Mouse (Mus musculus) embryonic facial prominence, embryonic 14.5 days (tissue): ENCODE data around the gene Trim12a. TPM values are rescaled to one million over a fixed set of nuclear protein-coding genes. Genes with fewer than 3 reads are reported as not detected.
"Not testable (repeated sequence)": the region's sequence is repeated elsewhere in the genome, so short reads cannot be mapped to it uniquely, and the experiment has no call there.

ENCODE experiments used
- ATAC-seq: fragments of 200-750 bp; cut with Nextera tagmentation; 2 replicates; pipeline ENCODE4 v1.8.0; 2017; ENCODE audit warnings: low read depth, moderate number of reproducible peaks, moderate TSS enrichment
- DNase-seq: peaks from one replicate; pipeline ENCODE4 v3.0.0-alpha.2; 2015; ENCODE audit warnings: low spot score
- H3K27ac ChIP-seq: fragments of 300-500 bp; sonication (generic); replicated peaks from 2 replicates; pipeline ENCODE4 v1.5.1; 2014; ENCODE audit warnings: low read depth, mild to moderate bottlenecking, low read length, moderate library complexity
- H3K27me3 ChIP-seq: fragments of 300-500 bp; sonication (generic); replicated peaks from 2 replicates; pipeline ENCODE4 v1.6.1; 2014; ENCODE audit warnings: low read length; ENCODE audit not compliant: control insufficient read depth, insufficient read depth
- H3K36me3 ChIP-seq: fragments of 300-500 bp; sonication (generic); 2 replicates; pipeline ENCODE4 v1.6.1; 2014; ENCODE audit warnings: low read length, mixed read lengths; ENCODE audit not compliant: control insufficient read depth, insufficient read depth
- H3K4me1 ChIP-seq: fragments of 300-500 bp; sonication (generic); 2 replicates; pipeline ENCODE4 v1.6.1; 2014; ENCODE audit warnings: antibody characterized with exemption, low read length; ENCODE audit not compliant: control insufficient read depth, insufficient read depth
- H3K4me2 ChIP-seq: fragments of 300-500 bp; sonication (generic); 2 replicates; pipeline ENCODE4 v1.6.1; 2014; ENCODE audit warnings: low read depth, mild to moderate bottlenecking, low read length, moderate library complexity, mixed read lengths
- H3K4me3 ChIP-seq: fragments of 300-500 bp; sonication (generic); 2 replicates; pipeline ENCODE4 v1.5.1; 2014; ENCODE audit warnings: low read depth, mild to moderate bottlenecking, low read length
- H3K9ac ChIP-seq: fragments of 300-500 bp; sonication (generic); 2 replicates; pipeline ENCODE4 v1.6.1; 2014; ENCODE audit warnings: low read depth, mild to moderate bottlenecking, low read length, moderate library complexity, mixed read lengths
- H3K9me3 ChIP-seq: fragments of 300-500 bp; sonication (generic); 2 replicates; pipeline ENCODE4 v1.6.1; 2016; ENCODE audit warnings: low read length; ENCODE audit not compliant: control insufficient read depth
- WGBS: fragments of 180-500 bp; shearing (Covaris S2); extraction: QIAGEN DNeasy Blood & Tissue Kit; methylation state at CpG from one replicate; pipeline ENCODE4 v1.1.7; 2014; 5-methylcytosine and 5-hydroxymethylcytosine counted together
- polyA plus RNA-seq: library from polyadenylated mRNA; unstranded; fragments of >200 nt; fragmentation: Nextera tagmentation; extraction: Ambion mirVana; gene quantifications from 2 replicates; pipeline ENCODE4 v1.2.1, GENCODE M21; 2014

Trim12a gene
- polyA plus RNA-seq, 1 experiment from 2014 or later, result 7.6 TPM

GRCm38 (mm10) chr7:104314796-104315353, 391 bp downstream of the Trim12a start:
- WGBS, result 13% methylated on average over 15 of the region's 15 CpGs
- no peaks in the 10 kb centered on the region for H3K9me3 ChIP-seq
- no peaks in the 10 kb centered on the region for H3K27me3 ChIP-seq
- DNase-seq (peak; percentile 11), ATAC-seq (peak; percentile 68)
- H3K4me2 ChIP-seq, result peak overlapping the region; percentile 48
- no peaks in the 10 kb centered on the region for H3K36me3 ChIP-seq
- H3K27ac ChIP-seq, result no peak overlapping the region
- H3K9ac ChIP-seq, result peak overlapping the region; percentile 57
- H3K4me3 ChIP-seq, result peak overlapping the region; percentile 43
- H3K4me1 ChIP-seq, result no peaks in the 10 kb centered on the region

GRCm38 (mm10) chr7:104291638-104292400, 23.4 kb downstream of the Trim12a start:
- 81% methylated on average over 5 of the region's 5 CpGs for WGBS
- no peak overlapping the region for H3K4me3 ChIP-seq
- no peaks in the 10 kb centered on the region for H3K9me3 ChIP-seq
- H3K4me1 ChIP-seq, result no peaks in the 10 kb centered on the region
- H3K27ac ChIP-seq, result no peak overlapping the region
- H3K27me3 ChIP-seq, result no peaks in the 10 kb centered on the region
- H3K9ac ChIP-seq, result no peak overlapping the region
- no peak for DNase-seq
- H3K4me2 ChIP-seq, result no peak overlapping the region
- ATAC-seq, result no peak
- no peaks in the 10 kb centered on the region for H3K36me3 ChIP-seq

GRCm38 (mm10) chr7:104290641-104291040, 24.6 kb downstream of the Trim12a start:
- Histone ChIP-seq H3K9ac (no peak overlapping the region), H3K4me1 (no peaks in the 10 kb centered on the region), H3K27ac (no peak overlapping the region), H3K27me3 (no peaks in the 10 kb centered on the region), H3K9me3 (no peaks in the 10 kb centered on the region), H3K36me3 (no peaks in the 10 kb centered on the region), H3K4me2 (no peak overlapping the region), H3K4me3 (no peak overlapping the region)
- DNase-seq (no peak), ATAC-seq (no peak)
- 91% methylated on average over 1 of the region's 1 CpGs for WGBS

- H3K4me3 ChIP-seq, result peak within 1 kb of the TSS; percentile 7; the same call in 1 of the 2 replicates
- WGBS, result 39% methylated on average over 14 of the region's 14 CpGs
Measured at GRCm38 (mm10) chr7:104287576-104288443, 27.5 kb downstream of the Trim12a start, which contains the start of gene Trim5. Gene Trim5 (minus strand): TSS chr7:104288094.

GRCm38 (mm10) chr7:104279361-104279760, 35.9 kb downstream of the Trim12a start:
- 94% methylated on average over 3 of the region's 3 CpGs for WGBS
- H3K4me3 ChIP-seq, H3K9ac ChIP-seq, H3K36me3 ChIP-seq, H3K27me3 ChIP-seq, H3K4me1 ChIP-seq, ATAC-seq, H3K4me2 ChIP-seq, H3K9me3 ChIP-seq, H3K27ac ChIP-seq, DNase-seq: not testable (repeated sequence)

More at GRCm38 (mm10) chr7:104287576-104288443, 27.5 kb downstream of the Trim12a start, which contains the start of gene Trim5:
- ATAC-seq, H3K36me3 ChIP-seq, H3K27me3 ChIP-seq, H3K9me3 ChIP-seq, DNase-seq, H3K27ac ChIP-seq, H3K9ac ChIP-seq, H3K4me1 ChIP-seq: not testable (repeated sequence)
- H3K4me2 ChIP-seq, result peak within 1 kb of the TSS; percentile 8; the same call in 1 of the 2 replicates

- DNase-seq, H3K36me3 ChIP-seq, H3K27ac ChIP-seq, ATAC-seq, H3K9ac ChIP-seq, H3K4me3 ChIP-seq, H3K4me2 ChIP-seq, H3K4me1 ChIP-seq, H3K9me3 ChIP-seq, H3K27me3 ChIP-seq: not testable (repeated sequence)
- WGBS, result 75% methylated on average over 2 of the region's 5 CpGs
Measured at GRCm38 (mm10) chr7:104265335-104265734, 49.9 kb downstream of the Trim12a start.

- not testable (repeated sequence) for H3K4me1 ChIP-seq, H3K36me3 ChIP-seq, H3K4me3 ChIP-seq, H3K27me3 ChIP-seq, H3K9ac ChIP-seq, ATAC-seq, H3K4me2 ChIP-seq, H3K9me3 ChIP-seq, DNase-seq, H3K27ac ChIP-seq
- WGBS, result 80% methylated on average over 4 of the region's 4 CpGs
Measured at GRCm38 (mm10) chr7:104260380-104260779, 54.9 kb downstream of the Trim12a start.
